9 mouse cellular contexts compared by ENCODE assay signal in genomic region chr10:80344131-80344661, GRCm38 (mm10). TPM values are rescaled to one million over a fixed set of nuclear protein-coding genes. Genes with fewer than 3 reads are reported as not detected.
DNase-seq lines count a peak whose midpoint lies in the region; ATAC-seq and TF ChIP-seq lines count a peak whose summit lies in the region.
"Had no signal": no experiment of that assay in that cellular context is flagged by ENCODE, and none has a peak within 500 bp of the region (broad histone marks: within the 10 kb centered on the region; RNA-seq: fewer than 3 reads in every experiment).

No protein-coding gene starts in this region.

- no peak overlapping the region for H3K9ac ChIP-seq in intestine, embryonic 14.5 days (ENCODE audit: low read length)
- H3K9ac ChIP-seq: neural tube, embryonic 12.5 days had no signal

- no peak for TF ChIP-seq CTCF in kidney, adult 2 months (conservative IDR thresholded peaks at IDR 0.05; ENCODE audit: insufficient read depth, insufficient read length, low read depth, low read length)
- no peak for TF ChIP-seq CTCF in thymus, adult 2 months (IDR thresholded peaks at IDR 0.05; ENCODE audit: borderline replicate concordance, control insufficient read depth, extremely low read depth, insufficient read depth, low read length, poor library complexity)

- no peaks in the 10 kb centered on the region for H3K79me2 ChIP-seq in macrophage (ENCODE audit: inconsistent target)

- WGBS in kidney, adult 2 months: 32% methylated on average over 9 of the region's 9 CpGs
- WGBS in intestine, embryonic 14.5 days: 35% methylated on average over 9 of the region's 9 CpGs
- 33% methylated on average over 9 of the region's 9 CpGs for WGBS in macrophage (ENCODE audit: missing documents)
- WGBS in thymus, adult 2 months: 27% methylated on average over 9 of the region's 9 CpGs

- no peak overlapping the region for H3K4me2 ChIP-seq in intestine, embryonic 14.5 days (ENCODE audit: low read length)

- H3K27ac ChIP-seq in kidney, adult 2 months (ENCODE audit: insufficient read depth, low read depth, low read length): peak overlapping the region; percentile 21
- H3K27ac ChIP-seq in intestine, embryonic 14.5 days (ENCODE audit: low read depth): no peak overlapping the region
- peak overlapping the region; percentile 29 for H3K27ac ChIP-seq in macrophage
- no peak overlapping the region for H3K27ac ChIP-seq in thymus, adult 2 months (ENCODE audit: control insufficient read depth, insufficient read depth, low read length)
- H3K27ac ChIP-seq: neural tube, embryonic 12.5 days had no signal

- no peak for ATAC-seq in intestine, embryonic 14.5 days (replicated peaks; ENCODE audit: low FRiP score, low TSS enrichment, low read depth)
- no peak for ATAC-seq in granulocyte monocyte progenitor cell, adult 5-6 weeks (replicated peaks; ENCODE audit: poor library complexity, severe bottlenecking)

- H3K36me3 ChIP-seq in kidney, adult 2 months (ENCODE audit: control insufficient read depth, insufficient read depth, low read length): no peaks in the 10 kb centered on the region
- H3K36me3 ChIP-seq in intestine, embryonic 14.5 days (ENCODE audit: control insufficient read depth, insufficient read depth, low read length): no peaks in the 10 kb centered on the region
- no peaks in the 10 kb centered on the region for H3K36me3 ChIP-seq in macrophage (ENCODE audit: inconsistent target)
- no peaks in the 10 kb centered on the region for H3K36me3 ChIP-seq in thymus, adult 2 months (ENCODE audit: control insufficient read depth, insufficient read depth, low read length)
- H3K36me3 ChIP-seq: neural tube, embryonic 12.5 days had no signal

- DNase-seq in kidney, adult 2 months: no peak
- no peak for DNase-seq in kidney, adult 11 months
- peak; percentile 85 for DNase-seq in c-Kit-negative CD71-positive TER-119-positive erythroid progenitor cells, embryonic 14.5 days (ENCODE audit: low read depth, low spot score)
- DNase-seq in intestine, embryonic 14.5 days (ENCODE audit: low spot score): peak; percentile 62
- no peak for DNase-seq in urinary bladder, postnatal 14 days (ENCODE audit: low spot score)
- no peak for DNase-seq in thymus, adult 2 months

- TF ChIP-seq POLR2A in kidney, adult 2 months (IDR thresholded peaks at IDR 0.05; ENCODE audit: low read depth, low read length): no peak
- no peak for TF ChIP-seq POLR2A in thymus, adult 2 months (IDR thresholded peaks at IDR 0.05; ENCODE audit: control insufficient read depth, extremely low read depth, insufficient read depth, low read length, poor library complexity)

- H3K9me3 ChIP-seq in intestine, embryonic 14.5 days (ENCODE audit: control insufficient read depth, low read length): no peaks in the 10 kb centered on the region
- H3K9me3 ChIP-seq: neural tube, embryonic 12.5 days had no signal

- no peaks in the 10 kb centered on the region for H3K27me3 ChIP-seq in kidney, adult 2 months (replicated peaks; ENCODE audit: control insufficient read depth, insufficient read depth, low read length)
- H3K27me3 ChIP-seq in intestine, embryonic 14.5 days (replicated peaks; ENCODE audit: control insufficient read depth, insufficient read depth, low read length): peaks cover 88% of the 10 kb centered on the region
- peaks cover 40% of the 10 kb centered on the region for H3K27me3 ChIP-seq in thymus, adult 2 months (ENCODE audit: control insufficient read depth, insufficient read depth, low read length)

- H3K4me1 ChIP-seq in kidney, adult 2 months (ENCODE audit: control insufficient read depth, insufficient read depth, low read length): peaks cover 11% of the 10 kb centered on the region
- peaks cover 47% of the 10 kb centered on the region for H3K4me1 ChIP-seq in intestine, embryonic 14.5 days (replicated peaks; ENCODE audit: control insufficient read depth, insufficient read depth, low read length)
- H3K4me1 ChIP-seq in thymus, adult 2 months (replicated peaks; ENCODE audit: control insufficient read depth, insufficient read depth, low read length): peaks cover 27% of the 10 kb centered on the region

- H3K4me3 ChIP-seq in kidney, adult 2 months (ENCODE audit: insufficient read depth, low read depth, low read length): no peak overlapping the region
- H3K4me3 ChIP-seq in intestine, embryonic 14.5 days (ENCODE audit: low read depth, low read length): no peak overlapping the region
- H3K4me3 ChIP-seq in macrophage (ENCODE audit: inconsistent target): no peak overlapping the region
- H3K4me3 ChIP-seq in thymus, adult 2 months (ENCODE audit: control insufficient read depth, insufficient read depth, low read length): no peak overlapping the region

RNA-seq across cellular contexts. Expression of gene Adamtsl5, which starts 4.0 kb away (rescaled TPM):
- polyA plus RNA-seq in kidney, adult 2 months (2012; rRNA removed): 5.5 and 7.4 TPM in 2 replicates
- 8.1 and 8.7 TPM in 2 replicates for polyA plus RNA-seq in intestine, embryonic 14.5 days (2014; fragmentation: Nextera tagmentation; extraction: Ambion mirVana)
- total RNA-seq in macrophage (2018; cell fraction: chromatin; rRNA removed): 10 to 100 TPM; 15.3 to 98.0 (median 38.8) TPM
- 10 to 100 TPM in 11 of 26 experiments, 1 to 10 TPM in 15; 5.0 to 16.2 (median 8.8) TPM for total RNA-seq in macrophage (2018; cell fraction: cytosol; rRNA removed)
- 10 to 100 TPM in 21 of 26 experiments, 1 to 10 TPM in 5; 7.1 to 36.3 (median 17.7) TPM for total RNA-seq in macrophage (2018; cell fraction: nucleus; rRNA removed)
- polyA plus RNA-seq in macrophage (2018): 4.7 to 10.2 TPM (median 8.1 TPM) in 3 replicates
- total RNA-seq in granulocyte monocyte progenitor cell, adult 5-6 weeks (2014; fragmentation: Nextera tagmentation): not detected in 2 replicates
- not detected in 2 replicates for total RNA-seq in granulocyte monocyte progenitor cell, adult 5-6 weeks (2017)
- polyA plus RNA-seq in thymus, adult 2 months (2012; rRNA removed): 4.6 and 9.0 TPM in 2 replicates

RNA-seq across cellular contexts. Expression of gene Plk5, which starts 12.1 kb away (rescaled TPM):
- 1.8 and 2.0 TPM in 2 replicates for polyA plus RNA-seq in kidney, adult 2 months (2012; rRNA removed)
- 0.22 and 0.32 TPM in 2 replicates for polyA plus RNA-seq in intestine, embryonic 14.5 days (2014; fragmentation: Nextera tagmentation; extraction: Ambion mirVana)
- not detected for total RNA-seq in macrophage (2018; cell fraction: chromatin; rRNA removed)
- not detected for total RNA-seq in macrophage (2018; cell fraction: cytosol; rRNA removed)
- not detected for total RNA-seq in macrophage (2018; cell fraction: nucleus; rRNA removed)
- polyA plus RNA-seq in macrophage (2018): not detected in 3 replicates
- not detected in 2 replicates for total RNA-seq in granulocyte monocyte progenitor cell, adult 5-6 weeks (2014; fragmentation: Nextera tagmentation)
- not detected in 2 replicates for total RNA-seq in granulocyte monocyte progenitor cell, adult 5-6 weeks (2017)
- 0.17 and 0.22 TPM in 2 replicates for polyA plus RNA-seq in thymus, adult 2 months (2012; rRNA removed)

RNA-seq across cellular contexts. Expression of gene Reep6, which starts 14.4 kb away (rescaled TPM):
- polyA plus RNA-seq in kidney, adult 2 months (2012; rRNA removed): 24.7 and 25.1 TPM in 2 replicates
- polyA plus RNA-seq in intestine, embryonic 14.5 days (2014; fragmentation: Nextera tagmentation; extraction: Ambion mirVana): 42.4 and 58.1 TPM in 2 replicates
- under 1 TPM in 2 of 26 experiments, not detected in 24; 0.32 to 0.37 TPM for total RNA-seq in macrophage (2018; cell fraction: chromatin; rRNA removed)
- under 1 TPM in 24 of 26 experiments, not detected in 2; 0.05 to 0.48 (median 0.17) TPM for total RNA-seq in macrophage (2018; cell fraction: cytosol; rRNA removed)
- total RNA-seq in macrophage (2018; cell fraction: nucleus; rRNA removed): under 1 TPM in 1 of 26 experiments, not detected in 25; 0.81 TPM
- polyA plus RNA-seq in macrophage (2018): 0.14 to 0.42 TPM (median 0.14 TPM) in 3 replicates
- total RNA-seq in granulocyte monocyte progenitor cell, adult 5-6 weeks (2014; fragmentation: Nextera tagmentation): 0.11 and 0.60 TPM in 2 replicates
- 0.22 and 2.7 TPM in 2 replicates for total RNA-seq in granulocyte monocyte progenitor cell, adult 5-6 weeks (2017)
- 2.0 and 3.5 TPM in 2 replicates for polyA plus RNA-seq in thymus, adult 2 months (2012; rRNA removed)

RNA-seq across cellular contexts. Expression of gene Pcsk4, which starts 14.9 kb away (rescaled TPM):
- polyA plus RNA-seq in kidney, adult 2 months (2012; rRNA removed): 9.1 and 12.2 TPM in 2 replicates
- 6.8 and 7.3 TPM in 2 replicates for polyA plus RNA-seq in intestine, embryonic 14.5 days (2014; fragmentation: Nextera tagmentation; extraction: Ambion mirVana)
- 1 to 10 TPM in 5 of 26 experiments, under 1 TPM in 12, not detected in 9; 0.44 to 2.4 (median 0.81) TPM for total RNA-seq in macrophage (2018; cell fraction: chromatin; rRNA removed)
- under 1 TPM in 25 of 26 experiments, not detected in 1; 0.12 to 0.75 (median 0.44) TPM for total RNA-seq in macrophage (2018; cell fraction: cytosol; rRNA removed)
- 1 to 10 TPM in 9 of 26 experiments, under 1 TPM in 11, not detected in 6; 0.31 to 5.3 (median 0.90) TPM for total RNA-seq in macrophage (2018; cell fraction: nucleus; rRNA removed)
- 0.36 to 0.99 TPM (median 0.64 TPM) in 3 replicates for polyA plus RNA-seq in macrophage (2018)
- 6.7 and 7.2 TPM in 2 replicates for total RNA-seq in granulocyte monocyte progenitor cell, adult 5-6 weeks (2014; fragmentation: Nextera tagmentation)
- 0.98 and 1.6 TPM in 2 replicates for total RNA-seq in granulocyte monocyte progenitor cell, adult 5-6 weeks (2017)
- 11.7 and 14.1 TPM in 2 replicates for polyA plus RNA-seq in thymus, adult 2 months (2012; rRNA removed)

RNA-seq across cellular contexts. Expression of gene 2310011J03Rik, which starts 23.9 kb away (rescaled TPM):
- 47.8 and 52.5 TPM in 2 replicates for polyA plus RNA-seq in kidney, adult 2 months (2012; rRNA removed)
- 43.4 and 45.2 TPM in 2 replicates for polyA plus RNA-seq in intestine, embryonic 14.5 days (2014; fragmentation: Nextera tagmentation; extraction: Ambion mirVana)
- total RNA-seq in macrophage (2018; cell fraction: chromatin; rRNA removed): 10 to 100 TPM in 22 of 26 experiments, 1 to 10 TPM in 4; 6.8 to 27.9 (median 18.6) TPM
- 10 to 100 TPM; 31.4 to 74.2 (median 50.9) TPM for total RNA-seq in macrophage (2018; cell fraction: cytosol; rRNA removed)
- 10 to 100 TPM; 10.6 to 50.1 (median 29.7) TPM for total RNA-seq in macrophage (2018; cell fraction: nucleus; rRNA removed)
- 20.5 to 43.3 TPM (median 41.4 TPM) in 3 replicates for polyA plus RNA-seq in macrophage (2018)
- 35.2 and 45.0 TPM in 2 replicates for total RNA-seq in granulocyte monocyte progenitor cell, adult 5-6 weeks (2014; fragmentation: Nextera tagmentation)
- 16.4 and 17.4 TPM in 2 replicates for total RNA-seq in granulocyte monocyte progenitor cell, adult 5-6 weeks (2017)
- 78.9 and 93.8 TPM in 2 replicates for polyA plus RNA-seq in thymus, adult 2 months (2012; rRNA removed)

Comparison
In these comparisons a context has a peak if more than half of its experiments do, and no peak if none do; other contexts are left out.
1. DNase-seq: peak in c-Kit-negative CD71-positive TER-119-positive erythroid progenitor cells, embryonic 14.5 days (single experiment) and intestine, embryonic 14.5 days (single experiment); none in kidney, adult 2 months (single experiment), kidney, adult 11 months (single experiment), urinary bladder, postnatal 14 days (single experiment) and thymus, adult 2 months (single experiment).
2. H3K27ac ChIP-seq: peak in kidney, adult 2 months (single experiment) and macrophage (single experiment); none in intestine, embryonic 14.5 days (single experiment) and thymus, adult 2 months (single experiment).